Mouse (Mus musculus) heart, adult 2 months (tissue): ENCODE measurements around the gene Ifi213.

Experiments
- CTCF ChIP-seq: fragments of 200-600 bp; IDR thresholded peaks from 2 replicates; pipeline ENCODE4 v1.8.1; 2022; ENCODE audit warnings: antibody characterized with exemption, mild to moderate bottlenecking, moderate library complexity
- EP300 ChIP-seq: fragments of 200-500 bp; IDR thresholded peaks from 2 replicates; pipeline ENCODE4 v1.6.1; 2011; ENCODE audit warnings: low read depth, low read length, control low read depth; ENCODE audit not compliant: insufficient read depth
- POLR2A ChIP-seq: fragments of 200-500 bp; IDR thresholded peaks from 2 replicates; pipeline ENCODE4 v1.6.1; 2011; ENCODE audit warnings: mild to moderate bottlenecking, low read depth, low read length, control low read depth; ENCODE audit not compliant: insufficient read depth

GRCm38 (mm10) chr1:173624052-173624451 is 25.0 kb upstream of the Ifi213 start:
- no peak for TF ChIP-seq CTCF
- no peak for TF ChIP-seq EP300
- TF ChIP-seq POLR2A, result no peak
